Mouse (Mus musculus): ENCODE measurements at regions not wholly inside any gene's neighbourhood (a gene's known extent, or its start where the extent isn't known, plus 50 kb on each side); places are given as distances from the start of the nearest gene placed in this dataset.

- H3K4me1 ChIP-seq (ENCODE audit: control insufficient read depth, insufficient read depth, low read length): no peaks in the 10 kb centered on the region
- H3K9ac ChIP-seq (ENCODE audit: low read length): no peak overlapping the region
- H3K4me2 ChIP-seq (ENCODE audit: low read depth, low read length): no peak overlapping the region
- no peaks in the 10 kb centered on the region for H3K27me3 ChIP-seq (ENCODE audit: control insufficient read depth, insufficient read depth, low read length)
- H3K4me3 ChIP-seq (replicated peaks; ENCODE audit: low read length): no peak overlapping the region
- 73% methylated on average over 4 of the region's 4 CpGs for WGBS
- no peaks in the 10 kb centered on the region for H3K9me3 ChIP-seq (replicated peaks; ENCODE audit: control insufficient read depth, low read length)
- no peaks in the 10 kb centered on the region for H3K36me3 ChIP-seq (ENCODE audit: control insufficient read depth, insufficient read depth, low read length)
- no peak for ATAC-seq (ENCODE audit: insufficient read depth, low FRiP score)
- no peak overlapping the region for H3K27ac ChIP-seq (ENCODE audit: low read length)
Observed at GRCm38 (mm10) chr4:54106976-54107375, 281.1 kb downstream of the Tmem38b start.

- Histone ChIP-seq H3K9me3 (replicated peaks; ENCODE audit: control insufficient read depth, low read length) (no peaks in the 10 kb centered on the region), H3K4me3 (replicated peaks; ENCODE audit: low read length) (no peak overlapping the region), H3K4me1 (ENCODE audit: control insufficient read depth, insufficient read depth, low read length) (no peaks in the 10 kb centered on the region), H3K27ac (ENCODE audit: low read length) (no peak overlapping the region), H3K4me2 (ENCODE audit: low read depth, low read length) (no peak overlapping the region), H3K27me3 (ENCODE audit: control insufficient read depth, insufficient read depth, low read length) (no peaks in the 10 kb centered on the region), H3K36me3 (ENCODE audit: control insufficient read depth, insufficient read depth, low read length) (no peaks in the 10 kb centered on the region), H3K9ac (ENCODE audit: low read length) (no peak overlapping the region)
- 68% methylated on average over 2 of the region's 2 CpGs for WGBS
- ATAC-seq (ENCODE audit: insufficient read depth, low FRiP score): no peak
Observed at GRCm38 (mm10) chr4:54116310-54116709, 290.5 kb downstream of the Tmem38b start.

DNA sequence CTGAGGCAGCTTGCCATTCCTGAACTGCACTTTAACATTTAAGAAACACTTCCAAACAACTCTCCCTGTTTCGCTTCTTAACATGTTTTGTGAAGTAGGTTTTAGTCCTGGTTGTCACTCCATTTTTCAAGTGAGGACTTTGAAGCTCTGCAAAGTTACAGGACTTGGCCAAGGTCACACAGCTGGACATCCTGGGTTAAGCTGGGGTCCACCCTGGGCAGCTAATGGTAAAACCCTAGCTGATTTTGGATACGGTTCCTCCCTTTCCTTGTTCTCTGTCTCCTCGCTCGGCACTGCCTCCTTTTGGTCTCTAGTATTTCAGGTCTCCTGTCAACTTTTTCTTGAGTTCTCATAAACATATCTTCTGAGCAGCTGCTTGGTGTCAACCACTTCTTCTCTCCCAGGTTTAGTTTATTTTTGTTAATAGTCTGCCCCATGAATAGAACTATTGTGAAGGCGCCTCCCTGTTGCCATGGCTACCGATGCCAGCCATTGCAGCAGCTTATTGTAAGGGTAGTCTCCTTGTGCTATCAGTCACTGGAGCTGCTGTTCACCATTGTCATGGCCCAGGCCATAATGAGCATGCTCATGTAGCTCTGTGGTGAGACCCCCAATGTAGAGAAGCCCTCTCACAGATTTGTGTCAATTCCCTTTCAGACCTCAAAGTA, 292.5 kb downstream of the Tmem38b start:
- Histone ChIP-seq H3K4me2 (ENCODE audit: low read depth, low read length) (no peak overlapping the region), H3K27me3 (ENCODE audit: control insufficient read depth, insufficient read depth, low read length) (no peaks in the 10 kb centered on the region), H3K36me3 (ENCODE audit: control insufficient read depth, insufficient read depth, low read length) (no peaks in the 10 kb centered on the region), H3K27ac (ENCODE audit: low read length) (no peak overlapping the region), H3K9ac (ENCODE audit: low read length) (no peak overlapping the region), H3K9me3 (replicated peaks; ENCODE audit: control insufficient read depth, low read length) (no peaks in the 10 kb centered on the region), H3K4me3 (replicated peaks; ENCODE audit: low read length) (no peak overlapping the region), H3K4me1 (ENCODE audit: control insufficient read depth, insufficient read depth, low read length) (no peaks in the 10 kb centered on the region)
- ATAC-seq (ENCODE audit: insufficient read depth, low FRiP score): no peak
- 78% methylated on average over 6 of the region's 6 CpGs for WGBS

DNA sequence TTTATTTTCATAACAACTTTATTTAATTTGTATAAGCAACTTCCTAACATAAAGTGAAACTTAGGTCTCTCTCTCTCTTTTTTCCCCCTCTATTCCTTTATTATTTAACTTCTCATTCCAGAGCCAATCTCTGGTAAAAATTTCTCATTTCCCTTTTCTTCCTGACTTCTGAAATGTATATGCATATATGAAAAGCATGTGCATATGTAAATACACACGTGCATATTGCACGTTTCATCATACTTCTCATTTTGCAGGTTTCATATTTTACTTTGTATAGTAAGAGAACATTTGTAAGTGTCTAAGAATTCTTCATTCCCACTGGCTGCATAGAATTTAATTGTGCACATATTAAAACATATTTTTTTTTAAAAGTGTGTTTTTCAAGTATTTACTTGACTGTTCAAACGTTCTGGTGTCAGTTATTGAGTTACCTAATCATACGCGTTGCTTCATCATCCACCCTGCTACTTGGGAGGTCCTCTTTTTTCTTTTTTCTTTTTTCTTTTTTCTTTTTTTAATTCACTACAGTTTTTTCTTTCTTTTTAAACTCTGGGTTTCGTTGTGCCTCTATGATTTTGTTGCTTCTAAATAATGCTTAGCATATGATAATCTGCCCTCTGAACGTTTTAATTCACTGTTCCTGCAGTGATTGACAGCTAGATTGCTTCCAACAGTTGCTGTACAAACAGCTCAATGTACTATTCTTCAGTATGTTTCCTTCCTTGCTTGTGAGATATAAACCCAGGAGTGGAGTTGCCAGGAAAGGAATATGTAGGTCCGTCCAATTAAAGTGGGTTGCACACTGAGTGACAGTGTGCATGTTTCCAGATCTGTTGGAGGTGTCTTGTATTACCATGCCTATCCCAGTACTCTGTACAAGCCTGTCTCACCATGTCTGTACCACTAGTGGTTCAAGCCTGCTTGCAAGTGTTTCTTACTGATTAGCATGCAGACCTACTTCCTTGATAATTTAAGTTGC, 303.2 kb downstream of the Tmem38b start:
- no peaks in the 10 kb centered on the region for H3K27me3 ChIP-seq (ENCODE audit: control insufficient read depth, insufficient read depth, low read length)
- WGBS: 47% methylated on average over 8 of the region's 8 CpGs
- no peak overlapping the region for H3K9ac ChIP-seq (ENCODE audit: low read length)
- no peak overlapping the region for H3K4me2 ChIP-seq (ENCODE audit: low read depth, low read length)
- no peak overlapping the region for H3K27ac ChIP-seq (ENCODE audit: low read length)
- H3K4me3 ChIP-seq (replicated peaks; ENCODE audit: low read length): no peak overlapping the region
- H3K9me3 ChIP-seq (replicated peaks; ENCODE audit: control insufficient read depth, low read length): no peaks in the 10 kb centered on the region
- H3K4me1 ChIP-seq (ENCODE audit: control insufficient read depth, insufficient read depth, low read length): no peaks in the 10 kb centered on the region
- no peak for ATAC-seq (ENCODE audit: insufficient read depth, low FRiP score)
- H3K36me3 ChIP-seq (ENCODE audit: control insufficient read depth, insufficient read depth, low read length): no peaks in the 10 kb centered on the region

DNA sequence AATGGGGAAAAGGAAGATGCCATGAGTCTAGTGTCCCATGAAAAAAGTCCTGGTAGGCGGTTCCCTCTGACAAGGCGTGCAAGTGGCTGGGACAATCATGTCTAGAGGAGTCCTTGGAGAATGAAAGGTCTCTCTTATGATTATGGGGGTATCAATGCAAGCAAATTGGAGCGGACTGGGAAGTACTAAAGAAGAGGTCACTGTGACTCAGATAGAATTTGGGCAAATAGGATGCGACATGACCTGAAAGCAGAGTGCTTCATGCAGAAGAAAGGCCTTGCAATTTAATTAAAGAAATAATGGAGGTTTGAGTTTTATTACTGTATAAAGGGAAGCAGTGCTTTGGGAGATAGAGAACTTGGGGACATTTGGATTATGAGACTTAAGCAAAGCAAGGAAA, 330.3 kb downstream of the Tmem38b start:
- no peak overlapping the region for H3K4me2 ChIP-seq (ENCODE audit: low read depth, low read length)
- 93% methylated on average over 4 of the region's 4 CpGs for WGBS

DNA sequence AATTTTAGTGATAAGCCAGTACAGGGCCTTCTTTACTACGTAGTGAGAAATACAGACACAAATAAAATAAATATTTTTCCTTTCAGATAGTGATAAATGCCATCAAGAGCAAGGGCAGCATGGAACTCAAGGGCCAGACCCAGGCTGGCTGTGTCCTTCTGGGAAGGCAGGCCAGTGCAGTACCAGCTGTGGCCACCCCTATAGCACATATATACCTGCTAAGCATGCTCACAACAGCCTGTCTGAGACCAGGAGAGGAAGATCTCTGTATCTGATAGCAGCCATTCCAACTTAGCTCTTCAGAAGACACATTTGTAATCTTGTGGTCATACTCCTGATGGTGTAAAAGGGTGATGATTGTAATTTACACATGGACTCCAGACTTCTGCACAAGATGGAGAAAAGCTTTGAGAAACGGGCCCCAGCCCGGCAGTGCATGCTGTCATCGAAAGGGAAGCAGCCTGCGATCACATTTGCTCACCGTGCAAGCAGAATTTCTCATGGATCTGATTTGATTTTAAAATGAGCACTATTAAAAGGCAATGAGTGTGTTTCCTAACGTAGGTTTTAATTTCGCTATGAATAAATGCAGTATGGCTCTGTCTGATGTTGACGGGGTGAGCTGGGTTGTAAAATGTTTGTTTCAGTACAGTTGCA, 335.6 kb downstream of the Tmem38b start:
- Histone ChIP-seq H3K36me3 (ENCODE audit: control insufficient read depth, insufficient read depth, low read length) (no peaks in the 10 kb centered on the region), H3K4me1 (ENCODE audit: control insufficient read depth, insufficient read depth, low read length) (no peaks in the 10 kb centered on the region), H3K4me3 (replicated peaks; ENCODE audit: low read length) (no peak overlapping the region), H3K27ac (ENCODE audit: low read length) (no peak overlapping the region), H3K4me2 (ENCODE audit: low read depth, low read length) (no peak overlapping the region), H3K9me3 (replicated peaks; ENCODE audit: control insufficient read depth, low read length) (no peaks in the 10 kb centered on the region), H3K9ac (ENCODE audit: low read length) (no peak overlapping the region), H3K27me3 (ENCODE audit: control insufficient read depth, insufficient read depth, low read length) (no peaks in the 10 kb centered on the region)
- 81% methylated on average over 9 of the region's 9 CpGs for whole genome bisulfite sequencing
- no peak for ATAC-seq (ENCODE audit: insufficient read depth, low FRiP score)

More for the DNA sequence above, 330.3 kb downstream of the Tmem38b start:
- no peak overlapping the region for H3K9ac ChIP-seq (ENCODE audit: low read length)
- H3K4me1 ChIP-seq (ENCODE audit: control insufficient read depth, insufficient read depth, low read length): no peaks in the 10 kb centered on the region
- H3K27ac ChIP-seq (ENCODE audit: low read length): no peak overlapping the region
- no peaks in the 10 kb centered on the region for H3K36me3 ChIP-seq (ENCODE audit: control insufficient read depth, insufficient read depth, low read length)
- ATAC-seq (ENCODE audit: insufficient read depth, low FRiP score): no peak
- no peaks in the 10 kb centered on the region for H3K9me3 ChIP-seq (replicated peaks; ENCODE audit: control insufficient read depth, low read length)
- H3K4me3 ChIP-seq (replicated peaks; ENCODE audit: low read length): no peak overlapping the region
- H3K27me3 ChIP-seq (ENCODE audit: control insufficient read depth, insufficient read depth, low read length): no peaks in the 10 kb centered on the region

DNA sequence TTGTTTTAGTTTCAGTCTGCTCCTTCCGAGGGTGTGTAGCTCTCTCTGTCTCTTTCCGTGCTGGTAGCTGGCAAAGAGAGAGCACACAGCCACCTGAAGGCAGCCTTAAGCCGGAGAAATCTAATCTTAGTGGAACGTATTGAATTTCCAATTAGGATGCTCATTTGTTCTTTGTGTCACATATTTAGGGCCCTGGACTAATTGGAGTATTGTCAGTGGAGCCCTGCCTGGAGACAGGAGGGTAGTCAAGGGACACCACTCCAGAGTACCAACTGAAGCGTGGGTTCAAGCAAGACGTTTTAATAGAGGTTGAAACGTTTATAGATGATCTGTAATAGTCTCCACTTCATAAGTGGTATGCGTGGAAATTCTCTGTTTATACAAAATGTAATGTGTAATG, 336.5 kb downstream of the Tmem38b start:
- Histone ChIP-seq H3K27ac (ENCODE audit: low read length) (no peak overlapping the region), H3K9me3 (replicated peaks; ENCODE audit: control insufficient read depth, low read length) (no peaks in the 10 kb centered on the region), H3K9ac (ENCODE audit: low read length) (no peak overlapping the region), H3K4me3 (replicated peaks; ENCODE audit: low read length) (no peak overlapping the region), H3K4me2 (ENCODE audit: low read depth, low read length) (no peak overlapping the region), H3K4me1 (ENCODE audit: control insufficient read depth, insufficient read depth, low read length) (no peaks in the 10 kb centered on the region), H3K36me3 (ENCODE audit: control insufficient read depth, insufficient read depth, low read length) (no peaks in the 10 kb centered on the region), H3K27me3 (ENCODE audit: control insufficient read depth, insufficient read depth, low read length) (no peaks in the 10 kb centered on the region)
- 55% methylated on average over 8 of the region's 8 CpGs for WGBS
- ATAC-seq (ENCODE audit: insufficient read depth, low FRiP score): no peak

GRCm38 (mm10) chr4:54170202-54170931, 344.5 kb downstream of the Tmem38b start:
- Histone ChIP-seq H3K4me1 (ENCODE audit: control insufficient read depth, insufficient read depth, low read length) (no peaks in the 10 kb centered on the region), H3K4me3 (replicated peaks; ENCODE audit: low read length) (no peak overlapping the region), H3K9me3 (replicated peaks; ENCODE audit: control insufficient read depth, low read length) (no peaks in the 10 kb centered on the region), H3K27me3 (ENCODE audit: control insufficient read depth, insufficient read depth, low read length) (no peaks in the 10 kb centered on the region), H3K4me2 (ENCODE audit: low read depth, low read length) (no peak overlapping the region), H3K9ac (ENCODE audit: low read length) (no peak overlapping the region), H3K36me3 (ENCODE audit: control insufficient read depth, insufficient read depth, low read length) (no peaks in the 10 kb centered on the region), H3K27ac (ENCODE audit: low read length) (no peak overlapping the region)
- no peak for ATAC-seq (ENCODE audit: insufficient read depth, low FRiP score)
- WGBS: 83% methylated on average over 13 of the region's 13 CpGs

Data from stomach, embryonic 16.5 days (tissue).